Mouse (Mus musculus) ES-Bruce4 (cell line): ENCODE data around the gene Dock7. TPM values are rescaled to one million over a fixed set of nuclear protein-coding genes. Genes with fewer than 3 reads are reported as not detected.
A peak's percentile ranks its signal among the peaks of the same experiment; 100 is the strongest.
"Not testable (repeated sequence)": the region's sequence is repeated elsewhere in the genome, so short reads cannot be mapped to it uniquely, and the experiment has no call there.

Experiments
- H3K27ac ChIP-seq: 2 replicates; pipeline ENCODE4 v1.5.1; 2012; ENCODE audit warnings: low read length, inconsistent platforms; ENCODE audit not compliant: insufficient read depth
- H3K27me3 ChIP-seq: 2 replicates; pipeline ENCODE4 v1.6.1; 2012; ENCODE audit warnings: mild to moderate bottlenecking, low read length, inconsistent platforms; ENCODE audit not compliant: control insufficient read depth, poor library complexity, insufficient read depth, severe bottlenecking
- H3K36me3 ChIP-seq: 2 replicates; pipeline ENCODE4 v1.6.1; 2012; ENCODE audit warnings: inconsistent platforms, mild to moderate bottlenecking, low read length, moderate library complexity; ENCODE audit not compliant: control insufficient read depth, poor library complexity, insufficient read depth, severe bottlenecking
- H3K4me1 ChIP-seq: one replicate; pipeline ENCODE4 v1.8.1; 2011; ENCODE audit warnings: low read length; ENCODE audit not compliant: control insufficient read depth, insufficient read depth
- H3K4me3 ChIP-seq: 2 replicates; pipeline ENCODE4 v1.5.1; 2011; ENCODE audit warnings: low read depth, mild to moderate bottlenecking, low read length
- H3K9ac ChIP-seq: 2 replicates; pipeline ENCODE4 v1.6.1; 2012; ENCODE audit warnings: low read depth, mild to moderate bottlenecking, inconsistent platforms; ENCODE audit not compliant: poor library complexity, severe bottlenecking
- H3K9me3 ChIP-seq: replicated peaks from 2 replicates; pipeline ENCODE4 v1.6.1; 2012; ENCODE audit warnings: mild to moderate bottlenecking, low read length, inconsistent platforms; ENCODE audit not compliant: control insufficient read depth, poor library complexity, insufficient read depth, severe bottlenecking
- CTCF ChIP-seq: IDR thresholded peaks from one replicate; pipeline ENCODE4 v1.8.1; 2011; ENCODE audit warnings: low read depth, low read length
- EP300 ChIP-seq: IDR thresholded peaks from 2 replicates; pipeline ENCODE4 v1.6.1; 2011; ENCODE audit warnings: low read depth, low read length; ENCODE audit not compliant: insufficient read depth
- POLR2A ChIP-seq: IDR thresholded peaks from one replicate; pipeline ENCODE4 v1.8.1; 2011; ENCODE audit warnings: low read length; ENCODE audit not compliant: insufficient read depth
- polyA plus RNA-seq: library from polyadenylated mRNA; stranded (reverse); fragments of >200 nt; gene quantifications from 2 replicates; pipeline ENCODE4 v1.2.4, GENCODE M21; 2011; ENCODE audit warnings: low read depth; ENCODE audit not compliant: missing spikeins, insufficient read depth, insufficient read length

Dock7 gene
- polyA plus RNA-seq, 1 experiment = 61.1 TPM

DNA sequence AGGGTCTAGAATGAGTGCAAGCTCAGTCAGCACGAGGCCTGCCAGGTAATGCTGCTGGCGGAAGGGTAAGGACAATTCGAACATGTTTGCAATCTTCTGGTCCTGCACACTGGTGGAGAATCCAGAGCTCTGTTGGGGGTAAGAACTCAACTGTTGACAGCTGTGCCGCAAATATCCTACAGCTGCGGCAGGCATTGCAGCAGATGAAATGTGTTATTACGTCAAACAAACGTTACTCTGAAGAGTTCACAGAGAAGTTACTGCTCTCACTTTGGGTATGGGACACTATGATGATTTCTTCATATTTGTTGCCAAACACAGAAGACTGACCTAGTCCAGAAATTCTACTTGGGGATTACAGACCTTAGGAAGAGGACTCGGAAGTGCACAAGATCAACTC, 136.0 kb downstream of the Dock7 start:
- no peak overlapping the region for H3K4me3 ChIP-seq
- no peak overlapping the region for H3K9ac ChIP-seq
- 0 out of 2 replicates have a peak, but pooled peaks cover 2% of the 10 kb centered on the region for H3K9me3 ChIP-seq
- no peak overlapping the region for H3K27ac ChIP-seq
- H3K36me3 ChIP-seq = no peaks in the 10 kb centered on the region; the same call in 1 of the 2 replicates
- TF ChIP-seq CTCF = no peak
- H3K27me3 ChIP-seq = no peaks in the 10 kb centered on the region
- no peaks in the 10 kb centered on the region for H3K4me1 ChIP-seq

DNA sequence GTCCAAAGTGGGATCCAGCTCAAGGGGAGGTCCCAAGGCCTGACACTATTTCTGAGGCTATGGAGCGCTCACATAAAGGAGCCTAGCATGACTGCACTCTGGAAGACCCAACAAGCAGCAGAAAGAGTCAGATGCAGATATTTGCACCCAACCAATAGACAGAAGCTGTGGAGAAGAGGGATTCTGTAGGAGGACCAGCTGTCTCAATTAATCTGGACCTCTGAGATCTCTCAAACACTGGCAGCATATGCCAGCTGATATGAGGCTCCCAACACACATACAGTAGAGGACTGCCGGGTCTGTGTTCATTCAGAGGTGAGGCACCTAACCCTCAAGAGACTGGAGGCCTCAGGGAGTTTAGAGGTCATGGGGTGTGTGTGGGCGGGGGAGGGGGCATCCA, 140.7 kb downstream of the Dock7 start:
- not testable (repeated sequence) for H3K27me3 ChIP-seq, H3K4me3 ChIP-seq, H3K27ac ChIP-seq, H3K4me1 ChIP-seq, H3K9me3 ChIP-seq, H3K9ac ChIP-seq, H3K36me3 ChIP-seq

DNA sequence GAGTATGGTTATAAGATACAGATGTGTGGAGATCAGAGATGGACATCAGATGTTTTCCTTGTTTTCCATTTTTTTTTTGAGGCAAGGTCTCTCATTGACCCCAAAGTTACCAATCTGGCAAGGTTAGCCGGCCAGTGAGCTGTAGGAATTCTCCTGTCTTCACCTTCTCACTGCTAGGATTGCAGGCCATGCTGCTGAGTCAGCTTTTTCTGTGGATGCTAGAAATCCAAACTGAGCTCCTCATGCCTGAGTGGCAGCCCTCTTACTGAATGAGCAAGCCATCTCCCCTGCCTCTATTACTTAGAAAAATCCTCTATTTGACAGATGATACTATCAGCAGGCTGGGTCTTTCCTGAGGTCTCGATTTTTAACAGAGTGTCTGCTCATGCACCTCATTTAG, 142.0 kb downstream of the Dock7 start:
- no peak for TF ChIP-seq POLR2A
- no peak for TF ChIP-seq CTCF
- no peak for TF ChIP-seq EP300
- Histone ChIP-seq H3K4me3 (no peak overlapping the region), H3K9me3 (no peaks in the 10 kb centered on the region), H3K27ac (no peak overlapping the region), H3K27me3 (no peaks in the 10 kb centered on the region), H3K9ac (no peak overlapping the region), H3K4me1 (no peaks in the 10 kb centered on the region), H3K36me3 (no peaks in the 10 kb centered on the region)

DNA sequence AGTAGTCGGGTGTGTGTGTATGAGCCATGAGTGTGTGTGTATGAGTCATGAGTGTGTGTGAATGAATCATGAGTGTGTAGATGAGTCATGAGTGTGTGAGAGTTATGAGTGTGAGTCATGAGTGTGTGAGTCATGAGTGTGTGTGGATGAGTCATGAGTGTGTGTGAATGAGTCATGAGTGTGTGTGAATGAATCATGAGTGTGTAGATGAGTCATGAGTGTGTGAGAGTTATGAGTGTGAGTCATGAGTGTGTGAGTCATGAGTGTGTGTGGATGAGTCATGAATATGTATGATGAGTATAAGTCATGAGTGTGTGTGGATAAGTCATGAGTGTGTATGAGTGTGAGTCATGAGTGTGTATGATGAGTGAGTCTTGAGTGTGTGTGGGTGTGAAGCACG, 142.4 kb downstream of the Dock7 start:
- not testable (repeated sequence) for H3K4me1 ChIP-seq, H3K36me3 ChIP-seq, H3K9ac ChIP-seq, H3K27ac ChIP-seq, H3K9me3 ChIP-seq, H3K27me3 ChIP-seq, H3K4me3 ChIP-seq

DNA sequence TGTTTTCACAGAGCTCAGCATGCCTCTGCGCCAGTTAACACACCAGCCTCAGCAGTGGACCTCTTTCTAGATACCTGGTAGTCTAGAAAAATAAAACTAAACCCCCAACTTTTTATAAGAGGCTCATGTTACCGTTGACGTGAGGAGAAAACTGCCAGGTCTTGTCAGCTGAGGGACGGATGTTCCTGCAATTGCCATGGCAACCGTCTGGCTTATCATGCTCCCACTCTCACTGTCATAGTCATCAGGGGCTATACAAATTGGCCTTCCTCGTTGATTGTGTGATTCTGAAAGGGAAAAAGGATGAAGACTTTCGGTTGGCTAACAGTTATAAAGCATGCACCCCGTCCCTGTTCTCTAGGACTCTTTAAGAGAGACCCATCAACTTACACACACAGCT, 145.0 kb downstream of the Dock7 start:
- H3K4me3 ChIP-seq = no peak overlapping the region
- TF ChIP-seq CTCF = no peak
- no peaks in the 10 kb centered on the region for H3K4me1 ChIP-seq
- no peaks in the 10 kb centered on the region for H3K36me3 ChIP-seq
- no peak overlapping the region for H3K9ac ChIP-seq
- H3K9me3 ChIP-seq = no peaks in the 10 kb centered on the region
- no peak overlapping the region for H3K27ac ChIP-seq
- no peaks in the 10 kb centered on the region for H3K27me3 ChIP-seq

DNA sequence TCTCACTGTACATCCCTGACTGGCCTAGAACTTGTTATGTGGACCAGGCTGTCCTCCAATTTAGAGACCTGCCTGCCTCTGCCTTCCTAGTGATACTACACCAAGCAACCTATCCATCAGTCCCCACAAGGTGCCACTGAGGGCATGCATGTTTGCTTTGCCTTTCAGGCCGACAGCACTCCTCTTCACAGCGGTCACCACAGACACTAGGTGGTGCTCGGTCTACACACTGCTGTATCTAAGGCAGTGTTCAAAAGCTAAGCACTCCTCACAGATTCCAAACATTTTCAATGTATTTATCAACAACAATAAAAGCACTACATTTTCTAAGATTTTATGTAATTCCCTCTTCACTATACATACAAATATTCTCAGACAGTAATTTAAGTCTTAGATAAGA, 150.8 kb downstream of the Dock7 start:
- H3K4me3 ChIP-seq = no peak overlapping the region
- H3K27ac ChIP-seq = no peak overlapping the region
- no peaks in the 10 kb centered on the region; the same call in none of the 2 replicates for H3K36me3 ChIP-seq
- no peaks in the 10 kb centered on the region for H3K27me3 ChIP-seq
- no peaks in the 10 kb centered on the region for H3K4me1 ChIP-seq
- no peak overlapping the region for H3K9ac ChIP-seq
- H3K9me3 ChIP-seq = no peaks in the 10 kb centered on the region
- no peak for TF ChIP-seq POLR2A
- TF ChIP-seq CTCF = peak; percentile 40

DNA sequence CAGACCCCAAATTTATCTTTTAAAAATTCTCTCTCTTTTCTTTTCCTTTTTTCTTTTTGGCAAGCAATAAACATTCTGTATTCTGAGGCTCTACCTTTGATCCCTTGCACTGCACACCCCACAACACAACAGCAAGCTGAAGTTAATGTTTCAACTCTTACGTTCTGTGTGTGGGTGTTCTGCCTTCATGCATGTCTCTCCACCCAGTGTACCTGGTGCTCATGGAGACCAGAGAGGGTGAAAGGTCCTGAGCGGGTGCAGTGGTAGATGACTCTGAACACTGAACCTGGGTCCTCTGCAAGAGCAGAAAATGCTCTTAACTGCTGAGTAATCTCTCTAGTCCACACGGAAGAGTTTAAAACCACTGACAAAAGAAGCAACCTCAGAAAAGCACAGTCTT, 160.5 kb downstream of the Dock7 start:
- Histone ChIP-seq H3K27me3 (no peaks in the 10 kb centered on the region), H3K27ac (no peak overlapping the region), H3K4me1 (no peaks in the 10 kb centered on the region), H3K9ac (no peak overlapping the region), H3K9me3 (no peaks in the 10 kb centered on the region), H3K4me3 (no peak overlapping the region), H3K36me3 (no peaks in the 10 kb centered on the region; the same call in 1 of the 2 replicates)
- no peak for TF ChIP-seq POLR2A
- no peak for TF ChIP-seq CTCF
- TF ChIP-seq EP300 = no peak
